Mouse (Mus musculus) liver, embryonic 16.5 days (tissue): ENCODE data around the gene Il3ra. TPM values are rescaled to one million over a fixed set of nuclear protein-coding genes. Genes with fewer than 3 reads are reported as not detected.

ENCODE experiments used
- ATAC-seq: fragments of 200-750 bp; cut with Nextera tagmentation; 2 replicates; pipeline ENCODE4 v1.8.0; 2017; ENCODE audit warnings: low read depth, mild to moderate bottlenecking, moderate number of reproducible peaks, moderate library complexity
- H3K27ac ChIP-seq: fragments of 300-500 bp; sonication (generic); 2 replicates; pipeline ENCODE4 v1.5.1; 2014; ENCODE audit warnings: mild to moderate bottlenecking, low read length
- H3K27me3 ChIP-seq: fragments of 300-500 bp; sonication (generic); 2 replicates; pipeline ENCODE4 v1.6.1; 2014; ENCODE audit warnings: low read depth, low read length, mixed read lengths; ENCODE audit not compliant: control insufficient read depth, insufficient read depth
- H3K36me3 ChIP-seq: fragments of 300-500 bp; sonication (generic); 2 replicates; pipeline ENCODE4 v1.6.1; 2014; ENCODE audit warnings: mild to moderate bottlenecking; ENCODE audit not compliant: control insufficient read depth, insufficient read depth
- H3K4me1 ChIP-seq: fragments of 300-500 bp; sonication (generic); 2 replicates; pipeline ENCODE4 v1.6.1; 2014; ENCODE audit warnings: low read depth, low read length, mixed read lengths; ENCODE audit not compliant: control insufficient read depth
- H3K4me2 ChIP-seq: fragments of 300-500 bp; sonication (generic); 2 replicates; pipeline ENCODE4 v1.6.1; 2014; ENCODE audit warnings: low read depth, low read length, mixed read lengths
- H3K4me3 ChIP-seq: fragments of 300-500 bp; sonication (generic); 2 replicates; pipeline ENCODE4 v1.5.1; 2014; ENCODE audit warnings: low read depth, mild to moderate bottlenecking, low read length
- H3K9ac ChIP-seq: fragments of 300-500 bp; sonication (generic); 2 replicates; pipeline ENCODE4 v1.6.1; 2014; ENCODE audit warnings: low read depth, low read length
- H3K9me3 ChIP-seq: fragments of 300-500 bp; sonication (generic); replicated peaks from 2 replicates; pipeline ENCODE4 v1.6.1; 2016; ENCODE audit warnings: low read length; ENCODE audit not compliant: control insufficient read depth
- WGBS: fragments of 180-500 bp; shearing (Covaris S2); extraction: QIAGEN DNeasy Blood & Tissue Kit; methylation state at CpG from one replicate; pipeline ENCODE4 v1.1.7; 2014; ENCODE audit not compliant: insufficient replicate concordance; 5-methylcytosine and 5-hydroxymethylcytosine counted together
- polyA plus RNA-seq: library from polyadenylated mRNA; unstranded; fragments of >200 nt; fragmentation: Nextera tagmentation; extraction: Ambion mirVana; gene quantifications from 2 replicates; pipeline ENCODE4 v1.2.1, GENCODE M21; 2015

Il3ra gene
- polyA plus RNA-seq, 1 experiment from 2014 or later: 4.1 TPM

DNA sequence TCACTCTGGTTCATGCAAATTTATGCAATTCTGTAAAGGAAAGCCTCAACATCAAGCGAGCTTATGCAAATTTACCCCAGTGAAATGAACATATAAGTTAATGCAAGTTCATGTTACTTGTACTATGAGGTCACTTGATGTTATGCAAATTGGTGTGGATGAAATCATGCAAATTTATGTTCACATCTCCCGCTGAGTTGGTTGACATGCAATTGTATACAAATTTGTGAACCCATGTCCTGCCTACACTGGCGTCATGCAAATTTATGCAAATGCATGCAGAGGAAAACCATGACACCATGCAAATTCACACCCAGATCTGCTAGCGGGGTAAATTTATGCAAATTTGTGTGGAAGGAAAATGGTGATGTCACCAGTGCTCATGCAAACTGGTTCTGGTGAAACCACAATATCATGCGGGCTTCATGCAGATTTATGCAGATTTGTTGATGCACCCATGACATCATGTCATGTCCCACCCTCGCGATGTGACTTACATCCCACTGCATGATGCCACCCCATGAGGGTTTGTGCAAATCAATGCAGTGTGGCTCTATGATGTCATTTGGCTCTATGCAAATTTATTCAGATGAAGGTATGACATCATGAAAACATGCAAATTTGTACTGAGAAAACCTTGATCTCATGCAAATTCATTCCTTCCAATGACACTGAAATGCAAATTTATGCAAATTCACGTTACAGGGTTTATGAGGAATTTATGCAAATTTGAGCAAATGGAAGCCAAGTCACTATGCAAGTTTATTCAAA is 7.8 kb downstream of the Il3ra start:
- whole genome bisulfite sequencing: 73% methylated on average over 8 of the region's 8 CpGs
- Histone ChIP-seq H3K9ac (no peak overlapping the region), H3K36me3 (no peaks in the 10 kb centered on the region), H3K9me3 (peaks cover 29% of the 10 kb centered on the region), H3K27me3 (no peaks in the 10 kb centered on the region), H3K4me1 (no peaks in the 10 kb centered on the region), H3K4me3 (no peak overlapping the region), H3K27ac (no peak overlapping the region), H3K4me2 (no peak overlapping the region)
- no peak for ATAC-seq

DNA sequence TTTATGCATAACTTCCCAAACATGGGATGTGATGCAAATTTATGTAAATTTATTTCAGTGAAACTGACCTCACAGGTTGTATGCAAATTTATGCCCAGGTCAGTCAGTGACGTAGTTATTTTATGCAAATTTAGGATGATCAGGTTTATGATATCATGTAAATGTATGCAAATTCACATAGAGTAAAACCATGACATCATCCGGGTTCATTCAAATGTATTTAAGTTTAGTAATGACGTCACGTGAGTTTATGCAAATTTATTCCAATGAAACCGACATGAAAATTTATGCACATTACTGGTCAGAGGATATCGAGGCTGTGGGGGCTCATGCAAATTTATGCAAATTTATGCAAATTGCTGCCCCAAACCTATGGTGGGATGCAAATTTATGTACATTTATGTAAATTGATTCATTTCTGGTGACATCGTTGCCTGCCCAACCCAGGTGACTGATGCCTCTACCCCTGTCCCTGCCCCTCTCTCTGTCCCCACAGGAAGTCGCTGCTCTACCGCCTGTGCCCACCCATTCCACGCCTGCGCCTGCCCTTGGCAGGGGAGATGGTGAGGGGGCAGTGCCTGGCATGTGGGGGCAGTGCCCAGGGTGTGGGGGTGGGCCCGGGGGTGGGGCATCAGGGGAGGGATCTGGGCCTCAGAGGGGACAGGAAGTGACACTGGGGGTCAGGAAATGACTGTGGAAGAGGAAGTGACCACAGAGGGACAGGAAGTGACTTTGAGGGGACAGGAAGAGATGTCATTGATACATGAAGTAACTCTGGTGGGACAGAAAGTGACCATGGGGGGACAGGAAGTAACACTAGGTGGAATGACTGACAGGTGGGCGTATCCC is 8.7 kb downstream of the Il3ra start:
- Histone ChIP-seq H3K9me3 (peaks cover 20% of the 10 kb centered on the region), H3K27me3 (no peaks in the 10 kb centered on the region), H3K4me2 (no peak overlapping the region), H3K9ac (no peak overlapping the region), H3K4me3 (no peak overlapping the region), H3K27ac (no peak overlapping the region), H3K36me3 (no peaks in the 10 kb centered on the region), H3K4me1 (no peaks in the 10 kb centered on the region)
- 73% methylated on average over 13 of the region's 13 CpGs for WGBS
- no peak for ATAC-seq

DNA sequence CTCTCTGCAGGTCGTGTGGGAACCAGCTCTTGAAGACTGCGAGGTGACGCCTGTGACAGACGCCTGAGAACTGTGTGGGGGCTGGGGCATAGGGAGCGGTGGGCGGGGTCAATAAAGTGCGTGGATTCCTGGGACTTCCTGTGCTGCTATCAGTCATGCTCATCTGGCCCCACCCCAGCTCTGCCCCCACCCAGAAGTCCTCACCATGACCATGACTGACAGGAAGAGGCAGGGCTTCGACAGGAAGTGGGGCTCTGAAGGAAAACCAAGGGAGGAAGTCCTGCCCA is 9.2 kb downstream of the Il3ra start:
- 65% methylated on average over 8 of the region's 8 CpGs for WGBS
- Histone ChIP-seq H3K4me1 (no peaks in the 10 kb centered on the region), H3K27ac (no peak overlapping the region), H3K9ac (no peak overlapping the region), H3K27me3 (no peaks in the 10 kb centered on the region), H3K9me3 (peaks cover 15% of the 10 kb centered on the region), H3K4me3 (no peak overlapping the region), H3K36me3 (no peaks in the 10 kb centered on the region), H3K4me2 (no peak overlapping the region)
- no peak for ATAC-seq

- no peak overlapping the region for H3K4me2 ChIP-seq
- 65% methylated on average over 1 of the region's 1 CpGs for WGBS
- ATAC-seq: no peak
- H3K27me3 ChIP-seq: no peaks in the 10 kb centered on the region
- H3K36me3 ChIP-seq: no peaks in the 10 kb centered on the region
- H3K9ac ChIP-seq: no peak overlapping the region
- no peaks in the 10 kb centered on the region for H3K4me1 ChIP-seq
- H3K4me3 ChIP-seq: no peak overlapping the region
- H3K9me3 ChIP-seq: no peaks in the 10 kb centered on the region
- no peak overlapping the region for H3K27ac ChIP-seq
Observed at GRCm38 (mm10) chr14:14395535-14395934, 49.5 kb downstream of the Il3ra start.

GRCm38 (mm10) chr14:14400998-14401397 is 54.9 kb downstream of the Il3ra start, which contains the start of gene Olfr721-ps1:
Gene Olfr721-ps1 (plus strand): TSS chr14:14401298.
- ATAC-seq: no peak
- 62% methylated on average over 2 of the region's 2 CpGs for WGBS
- H3K4me3 ChIP-seq: no peak within 1 kb of the TSS
- no peak within 1 kb of the TSS for H3K4me2 ChIP-seq
- H3K9me3 ChIP-seq: no peaks in the 10 kb centered on the region
- no peaks in the 10 kb centered on the region for H3K36me3 ChIP-seq
- no peaks in the 10 kb centered on the region for H3K27me3 ChIP-seq
- no peaks in the 10 kb centered on the region for H3K4me1 ChIP-seq
- H3K27ac ChIP-seq: no peak within 1 kb of the TSS
- no peak within 1 kb of the TSS for H3K9ac ChIP-seq

Other genes with a start within 250 kb of the Il3ra start
- 101 and 108 TPM in 2 replicates for gene Psmd6, start 225.3 kb upstream of the Il3ra start, polyA plus RNA-seq
- not detected in 2 replicates for gene Olfr720, start 159.4 kb upstream of the Il3ra start, polyA plus RNA-seq
- not detected in 2 replicates for gene Olfr31, start 23.4 kb upstream of the Il3ra start, polyA plus RNA-seq
- not detected in 2 replicates for gene Olfr721-ps1, start 55.0 kb downstream of the Il3ra start, polyA plus RNA-seq